Mouse (Mus musculus): ENCODE measurements at regions not wholly inside any gene's neighbourhood (a gene's known extent, or its start where the extent isn't known, plus 50 kb on each side); places are given as distances from the start of the nearest gene placed in this dataset.

GRCm38 (mm10) chr11:37478970-37479482 lies 243.3 kb upstream of the Tenm2 start:
- Histone ChIP-seq H3K9ac (replicated peaks; ENCODE audit: low read depth, low read length) (no peak overlapping the region), H3K27me3 (ENCODE audit: control insufficient read depth, insufficient read depth, low read length) (no peaks in the 10 kb centered on the region), H3K4me1 (ENCODE audit: control insufficient read depth, insufficient read depth, low read length) (no peaks in the 10 kb centered on the region), H3K9me3 (ENCODE audit: control insufficient read depth, low read depth, low read length) (no peaks in the 10 kb centered on the region), H3K4me2 (replicated peaks; ENCODE audit: low read depth, low read length) (no peak overlapping the region), H3K27ac (ENCODE audit: low read length) (no peak overlapping the region), H3K36me3 (ENCODE audit: control insufficient read depth, insufficient read depth, low read length) (no peaks in the 10 kb centered on the region), H3K4me3 (ENCODE audit: low read depth, low read length) (no peak overlapping the region)
- 86% methylated on average over 6 of the region's 6 CpGs for WGBS
- ATAC-seq (ENCODE audit: insufficient number of reproducible peaks, insufficient read depth, low FRiP score, low read depth), result no peak

DNA sequence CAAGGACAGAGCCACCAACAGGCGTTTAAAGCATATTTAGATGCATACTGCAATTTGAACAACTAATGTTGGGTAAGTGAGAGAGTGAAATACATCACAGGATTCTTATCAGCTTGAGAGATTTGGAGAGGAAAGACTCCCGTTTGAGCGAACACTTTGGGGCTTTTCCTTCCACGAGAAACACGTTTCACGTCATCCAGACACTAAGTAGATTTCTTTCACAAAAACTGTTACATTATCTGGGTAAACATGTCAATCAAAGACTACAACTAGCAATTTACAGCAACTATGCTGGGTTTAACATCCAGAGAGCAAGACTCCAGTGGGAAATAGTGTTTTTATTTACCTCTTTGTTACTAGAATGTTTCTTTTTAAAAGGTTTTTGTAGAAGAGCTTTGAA lies 238.3 kb upstream of the Tenm2 start:
- no peaks in the 10 kb centered on the region for H3K9me3 ChIP-seq (ENCODE audit: control insufficient read depth, low read depth, low read length)
- no peak overlapping the region for H3K4me2 ChIP-seq (replicated peaks; ENCODE audit: low read depth, low read length)
- no peak for ATAC-seq (ENCODE audit: insufficient number of reproducible peaks, insufficient read depth, low FRiP score, low read depth)
- 23% methylated on average over 6 of the region's 6 CpGs for WGBS
- H3K4me3 ChIP-seq (ENCODE audit: low read depth, low read length), result no peak overlapping the region
- H3K36me3 ChIP-seq (ENCODE audit: control insufficient read depth, insufficient read depth, low read length), result no peaks in the 10 kb centered on the region
- H3K27ac ChIP-seq (ENCODE audit: low read length), result no peak overlapping the region
- H3K4me1 ChIP-seq (ENCODE audit: control insufficient read depth, insufficient read depth, low read length), result no peaks in the 10 kb centered on the region
- no peak overlapping the region for H3K9ac ChIP-seq (replicated peaks; ENCODE audit: low read depth, low read length)
- no peaks in the 10 kb centered on the region for H3K27me3 ChIP-seq (ENCODE audit: control insufficient read depth, insufficient read depth, low read length)

- H3K4me1 ChIP-seq (ENCODE audit: control insufficient read depth, insufficient read depth, low read length), result no peaks in the 10 kb centered on the region
- WGBS, result 86% methylated on average over 9 of the region's 9 CpGs
- H3K9ac ChIP-seq (replicated peaks; ENCODE audit: low read depth, low read length), result no peak overlapping the region
- no peak overlapping the region for H3K4me3 ChIP-seq (ENCODE audit: low read depth, low read length)
- no peaks in the 10 kb centered on the region for H3K9me3 ChIP-seq (ENCODE audit: control insufficient read depth, low read depth, low read length)
- H3K36me3 ChIP-seq (ENCODE audit: control insufficient read depth, insufficient read depth, low read length), result no peaks in the 10 kb centered on the region
- no peaks in the 10 kb centered on the region for H3K27me3 ChIP-seq (ENCODE audit: control insufficient read depth, insufficient read depth, low read length)
- H3K4me2 ChIP-seq (replicated peaks; ENCODE audit: low read depth, low read length), result no peak overlapping the region
- no peak for ATAC-seq (ENCODE audit: insufficient number of reproducible peaks, insufficient read depth, low FRiP score, low read depth)
- H3K27ac ChIP-seq (ENCODE audit: low read length), result no peak overlapping the region
Measured at GRCm38 (mm10) chr11:37463658-37464420, 228.1 kb upstream of the Tenm2 start.

DNA sequence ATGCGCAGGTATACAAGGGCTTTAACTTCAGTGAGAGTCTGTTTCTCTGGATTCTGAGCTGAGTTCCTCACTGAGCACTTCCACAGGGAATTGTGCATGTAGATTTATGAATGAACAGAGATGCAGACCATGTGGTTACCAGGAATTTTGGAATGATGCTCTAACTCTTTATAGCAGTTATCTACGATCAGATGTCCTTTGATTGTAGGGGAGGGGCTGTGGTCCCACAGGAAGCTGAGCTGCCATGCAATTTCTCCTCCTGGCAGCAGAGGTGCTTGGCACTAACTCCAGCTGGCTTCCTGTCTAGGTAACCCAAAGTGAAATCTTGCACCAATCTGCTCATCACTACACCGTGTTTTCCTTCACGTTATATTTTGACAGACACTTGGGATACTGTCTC lies 226.6 kb upstream of the Tenm2 start:
- 79% methylated on average over 4 of the region's 4 CpGs for WGBS
- H3K27me3 ChIP-seq (ENCODE audit: control insufficient read depth, insufficient read depth, low read length), result no peaks in the 10 kb centered on the region
- no peaks in the 10 kb centered on the region for H3K4me1 ChIP-seq (ENCODE audit: control insufficient read depth, insufficient read depth, low read length)
- no peak overlapping the region for H3K9ac ChIP-seq (replicated peaks; ENCODE audit: low read depth, low read length)
- no peaks in the 10 kb centered on the region for H3K36me3 ChIP-seq (ENCODE audit: control insufficient read depth, insufficient read depth, low read length)
- no peak overlapping the region for H3K27ac ChIP-seq (ENCODE audit: low read length)
- no peaks in the 10 kb centered on the region for H3K9me3 ChIP-seq (ENCODE audit: control insufficient read depth, low read depth, low read length)
- H3K4me2 ChIP-seq (replicated peaks; ENCODE audit: low read depth, low read length), result no peak overlapping the region
- ATAC-seq (ENCODE audit: insufficient number of reproducible peaks, insufficient read depth, low FRiP score, low read depth), result no peak
- H3K4me3 ChIP-seq (ENCODE audit: low read depth, low read length), result no peak overlapping the region

DNA sequence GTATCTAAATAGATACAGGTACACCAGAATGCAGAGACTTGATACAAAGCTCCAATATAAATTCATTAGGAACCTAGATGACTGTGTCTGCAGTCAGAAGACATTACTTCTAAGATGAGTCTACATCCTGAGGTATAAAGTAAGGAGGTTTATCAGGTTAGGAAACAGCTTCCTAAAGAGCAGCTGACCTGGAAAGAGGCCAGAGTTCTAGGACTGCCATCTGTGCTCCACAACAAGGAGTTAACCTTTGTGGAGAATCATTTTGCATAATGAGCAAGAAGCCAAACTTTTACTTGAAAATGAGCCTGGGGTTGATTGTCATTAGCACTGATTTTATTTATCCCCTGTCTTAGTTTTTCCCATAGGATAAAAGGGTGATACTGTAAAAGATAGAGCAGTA lies 211.6 kb upstream of the Tenm2 start:
- no peak overlapping the region for H3K4me2 ChIP-seq (replicated peaks; ENCODE audit: low read depth, low read length)
- H3K4me3 ChIP-seq (ENCODE audit: low read depth, low read length), result no peak overlapping the region
- H3K4me1 ChIP-seq (ENCODE audit: control insufficient read depth, insufficient read depth, low read length), result no peaks in the 10 kb centered on the region
- H3K9me3 ChIP-seq (ENCODE audit: control insufficient read depth, low read depth, low read length), result no peaks in the 10 kb centered on the region
- H3K27me3 ChIP-seq (ENCODE audit: control insufficient read depth, insufficient read depth, low read length), result no peaks in the 10 kb centered on the region
- no peaks in the 10 kb centered on the region for H3K36me3 ChIP-seq (ENCODE audit: control insufficient read depth, insufficient read depth, low read length)
- H3K27ac ChIP-seq (ENCODE audit: low read length), result no peak overlapping the region
- ATAC-seq (ENCODE audit: insufficient number of reproducible peaks, insufficient read depth, low FRiP score, low read depth), result no peak
- H3K9ac ChIP-seq (replicated peaks; ENCODE audit: low read depth, low read length), result no peak overlapping the region

GRCm38 (mm10) chr11:37446626-37447025 lies 210.9 kb upstream of the Tenm2 start:
- Histone ChIP-seq H3K27ac (ENCODE audit: low read length) (no peak overlapping the region), H3K27me3 (ENCODE audit: control insufficient read depth, insufficient read depth, low read length) (no peaks in the 10 kb centered on the region), H3K36me3 (ENCODE audit: control insufficient read depth, insufficient read depth, low read length) (no peaks in the 10 kb centered on the region), H3K9me3 (ENCODE audit: control insufficient read depth, low read depth, low read length) (no peaks in the 10 kb centered on the region), H3K9ac (replicated peaks; ENCODE audit: low read depth, low read length) (no peak overlapping the region), H3K4me1 (ENCODE audit: control insufficient read depth, insufficient read depth, low read length) (no peaks in the 10 kb centered on the region), H3K4me2 (replicated peaks; ENCODE audit: low read depth, low read length) (no peak overlapping the region), H3K4me3 (ENCODE audit: low read depth, low read length) (no peak overlapping the region)
- no peak for ATAC-seq (ENCODE audit: insufficient number of reproducible peaks, insufficient read depth, low FRiP score, low read depth)
- WGBS, result 62% methylated on average over 1 of the region's 1 CpGs

GRCm38 (mm10) chr11:37442781-37443180 lies 207.0 kb upstream of the Tenm2 start:
- H3K36me3 ChIP-seq (ENCODE audit: control insufficient read depth, insufficient read depth, low read length), result no peaks in the 10 kb centered on the region
- no peaks in the 10 kb centered on the region for H3K9me3 ChIP-seq (ENCODE audit: control insufficient read depth, low read depth, low read length)
- no peak overlapping the region for H3K4me3 ChIP-seq (ENCODE audit: low read depth, low read length)
- H3K27me3 ChIP-seq (ENCODE audit: control insufficient read depth, insufficient read depth, low read length), result no peaks in the 10 kb centered on the region
- H3K9ac ChIP-seq (replicated peaks; ENCODE audit: low read depth, low read length), result no peak overlapping the region
- ATAC-seq (ENCODE audit: insufficient number of reproducible peaks, insufficient read depth, low FRiP score, low read depth), result no peak
- no peaks in the 10 kb centered on the region for H3K4me1 ChIP-seq (ENCODE audit: control insufficient read depth, insufficient read depth, low read length)
- H3K27ac ChIP-seq (ENCODE audit: low read length), result no peak overlapping the region
- 65% methylated on average over 2 of the region's 2 CpGs for WGBS
- H3K4me2 ChIP-seq (replicated peaks; ENCODE audit: low read depth, low read length), result no peak overlapping the region

DNA sequence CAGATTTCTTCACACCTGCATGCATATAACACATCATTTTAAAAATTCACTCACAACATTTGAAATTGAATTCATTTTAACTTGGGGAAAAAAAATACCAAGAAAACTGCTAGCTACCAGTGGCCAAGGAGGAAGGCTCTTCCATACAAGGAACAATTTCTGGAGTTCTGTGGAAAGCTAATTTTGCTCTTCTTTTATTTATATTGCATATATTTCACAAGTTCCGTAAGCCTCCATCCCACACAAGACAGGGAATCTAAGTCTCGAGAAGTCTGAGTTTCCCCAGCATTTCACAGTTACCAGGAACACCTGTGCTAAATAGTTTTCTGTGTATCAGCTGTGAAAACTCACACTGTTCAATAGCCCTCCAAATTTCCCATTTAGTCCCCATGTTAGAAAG lies 198.8 kb upstream of the Tenm2 start:
- no peak overlapping the region for H3K4me3 ChIP-seq (ENCODE audit: low read depth, low read length)
- 71% methylated on average over 2 of the region's 2 CpGs for WGBS
- no peak for ATAC-seq (ENCODE audit: insufficient number of reproducible peaks, insufficient read depth, low FRiP score, low read depth)
- H3K27ac ChIP-seq (ENCODE audit: low read length), result no peak overlapping the region
- H3K36me3 ChIP-seq (ENCODE audit: control insufficient read depth, insufficient read depth, low read length), result no peaks in the 10 kb centered on the region
- no peaks in the 10 kb centered on the region for H3K4me1 ChIP-seq (ENCODE audit: control insufficient read depth, insufficient read depth, low read length)
- no peak overlapping the region for H3K9ac ChIP-seq (replicated peaks; ENCODE audit: low read depth, low read length)
- H3K27me3 ChIP-seq (ENCODE audit: control insufficient read depth, insufficient read depth, low read length), result no peaks in the 10 kb centered on the region
- no peaks in the 10 kb centered on the region for H3K9me3 ChIP-seq (ENCODE audit: control insufficient read depth, low read depth, low read length)
- no peak overlapping the region for H3K4me2 ChIP-seq (replicated peaks; ENCODE audit: low read depth, low read length)

Measured in stomach, embryonic 14.5 days (tissue).